Mouse (Mus musculus) hindlimb bud, embryonic 11.5 days (tissue): ENCODE data around the gene Fahd1.

Experiments used
- DNase-seq: peaks from one replicate; pipeline ENCODE4 v3.0.0-alpha.2; 2012; ENCODE audit warnings: low read depth, low spot score; ENCODE audit errors: extremely low spot score

The Fahd1 gene

DNA sequence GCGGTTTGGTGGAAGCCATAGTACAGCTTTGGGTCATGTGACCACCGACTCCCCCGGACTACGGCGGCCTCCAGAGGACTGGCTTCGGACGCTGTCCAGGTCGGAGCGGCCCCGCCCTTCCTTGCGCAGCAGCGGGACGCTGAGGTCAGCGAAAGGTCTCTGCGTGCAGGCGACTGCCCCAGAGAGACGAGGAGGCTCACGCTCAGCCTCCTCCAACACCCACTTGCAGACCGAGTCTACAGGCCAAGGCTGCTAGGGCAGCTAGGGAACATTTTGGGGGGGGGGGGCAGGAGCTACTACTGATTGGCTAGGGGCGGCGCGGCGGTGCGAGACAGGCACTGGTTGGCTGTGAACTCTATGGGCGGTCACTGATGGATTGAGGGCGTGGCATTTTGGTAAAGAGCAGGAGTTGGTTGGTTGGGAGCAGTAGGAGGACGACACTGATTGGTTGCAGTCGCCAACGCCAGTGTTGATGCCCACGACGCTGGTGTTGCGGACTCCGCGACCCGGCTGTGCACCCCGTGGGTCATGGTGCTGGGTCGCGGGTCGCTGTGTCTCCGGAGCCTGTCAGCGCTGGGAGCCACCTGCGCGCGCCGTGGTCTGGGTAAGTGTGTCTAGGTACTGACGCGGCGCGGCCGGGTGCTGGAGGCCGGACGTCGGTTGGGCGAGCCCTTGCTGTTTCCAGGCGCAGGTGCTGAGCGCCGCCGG, at the start of gene Fahd1:
Gene Fahd1, minus strand, starts transcription at position 300 of the 708 bp plus-strand sequence.
- peak; percentile 94 for DNase-seq

- no peak for DNase-seq
Observed at GRCm38 (mm10) chr17:24899153-24899552, 49.0 kb upstream of the Fahd1 start.

DNA sequence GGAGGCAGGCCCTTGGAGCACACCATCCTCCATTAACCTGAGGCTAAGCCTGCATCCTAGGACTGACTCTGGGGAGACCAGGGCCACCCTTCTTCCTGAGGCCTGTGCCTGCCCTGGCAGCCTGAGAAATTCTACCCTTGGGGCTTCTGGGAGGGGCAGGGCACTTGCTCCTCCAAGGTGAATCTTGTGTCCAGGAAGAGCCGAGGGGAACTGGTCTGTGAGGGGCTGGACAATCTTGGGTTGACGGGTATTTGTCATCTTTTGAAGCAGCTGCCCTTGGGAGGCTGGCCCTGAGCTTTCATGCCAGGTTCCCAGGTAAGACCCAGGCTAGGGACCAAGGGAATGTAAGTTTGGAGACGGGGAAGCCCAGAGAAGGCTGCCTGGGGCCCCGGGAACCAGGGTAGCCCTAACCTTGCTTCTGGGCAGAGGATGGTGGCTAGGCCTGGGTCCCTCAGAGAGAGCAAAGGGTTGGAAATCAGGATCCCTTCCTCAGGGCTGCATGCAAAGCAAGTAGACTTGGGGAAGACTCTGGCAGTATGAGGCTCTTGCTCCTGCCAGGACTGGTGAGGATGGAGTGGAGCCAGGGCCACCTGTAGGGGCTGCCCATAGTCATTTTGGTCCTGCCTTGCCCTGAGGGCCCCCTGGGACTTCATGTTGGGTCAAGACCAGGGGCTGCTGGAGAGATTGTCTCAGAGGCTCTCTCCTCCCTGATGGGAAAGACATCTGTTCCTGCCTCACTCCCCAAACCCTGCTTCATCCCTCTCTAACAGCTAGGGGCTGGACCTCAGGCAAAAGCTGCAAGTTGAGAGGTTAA, 48.1 kb upstream of the Fahd1 start:
- no peak for DNase-seq

- DNase-seq: no peak
Observed at GRCm38 (mm10) chr17:24897600-24897999, 47.4 kb upstream of the Fahd1 start.

- DNase-seq: no peak
Observed at GRCm38 (mm10) chr17:24896993-24897269, 46.8 kb upstream of the Fahd1 start.

DNA sequence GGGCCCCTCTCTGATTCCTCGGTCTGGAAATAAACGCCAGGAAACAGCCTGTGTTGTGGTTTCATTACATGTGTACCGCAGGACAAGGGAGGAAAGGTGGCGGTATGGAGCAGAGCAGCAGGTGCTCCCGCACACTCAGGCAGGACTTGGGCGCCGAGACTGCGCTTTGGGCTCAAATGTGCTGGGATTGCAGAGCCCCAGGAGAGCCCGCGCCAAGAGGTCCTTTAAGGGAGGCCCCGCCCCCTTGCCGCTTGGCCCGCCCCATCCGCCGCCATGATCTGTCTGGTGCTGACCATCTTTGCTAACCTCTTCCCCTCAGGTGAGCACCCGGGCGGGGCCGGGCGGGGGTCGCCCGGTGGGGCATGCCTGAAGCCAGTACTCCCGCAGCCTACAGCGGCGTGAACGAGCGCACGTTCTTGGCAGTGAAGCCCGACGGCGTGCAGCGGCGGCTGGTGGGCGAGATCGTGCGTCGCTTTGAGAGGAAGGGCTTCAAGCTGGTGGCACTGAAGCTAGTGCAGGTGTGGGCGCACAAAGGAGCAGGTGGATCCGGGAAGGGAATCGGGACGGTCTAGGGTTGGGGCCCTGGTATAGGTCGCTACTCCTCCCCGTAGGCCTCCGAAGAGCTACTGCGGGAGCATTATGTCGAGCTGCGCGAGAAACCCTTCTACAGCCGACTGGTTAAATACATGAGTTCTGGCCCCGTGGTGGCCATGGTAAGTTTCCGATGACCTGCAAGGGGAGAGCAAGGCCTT, 46.3 kb upstream of the Fahd1 start, which contains the start of gene Nme3:
Gene Nme3, plus strand, starts transcription at position 260 of the 752 bp plus-strand sequence.
- no peak for DNase-seq

DNA sequence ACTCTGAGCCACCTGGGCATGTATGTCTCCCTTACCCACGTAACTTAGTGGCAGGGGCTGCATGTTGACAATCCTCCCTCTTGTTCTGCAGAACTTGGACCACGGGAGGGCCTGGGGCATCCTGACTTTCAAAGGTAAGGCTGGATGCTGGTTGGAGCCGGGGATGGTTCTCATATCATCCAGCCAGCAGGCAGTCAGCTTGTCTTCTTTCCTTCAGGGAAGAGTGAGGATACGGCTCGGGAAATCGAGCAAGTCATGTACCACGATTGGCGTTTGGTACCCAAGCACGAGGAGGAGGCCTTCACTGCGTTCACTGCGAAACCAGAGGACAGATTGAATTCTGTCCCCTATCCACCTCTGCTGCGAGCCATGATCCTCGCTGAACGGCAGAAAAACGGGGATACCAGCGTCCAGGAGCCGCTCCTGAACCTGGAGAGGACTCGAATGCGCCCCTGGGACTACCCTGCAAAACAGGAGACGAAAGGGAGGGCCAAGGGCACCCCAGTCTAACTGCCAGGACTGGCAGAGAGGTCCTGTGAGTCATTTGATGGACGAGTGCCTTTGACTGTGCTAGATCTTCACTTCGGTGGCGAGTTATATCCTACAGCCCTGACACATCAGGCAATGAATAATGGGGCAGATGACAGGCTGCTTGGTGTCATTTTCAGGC, 45.5 kb upstream of the Fahd1 start:
- DNase-seq: no peak

DNA sequence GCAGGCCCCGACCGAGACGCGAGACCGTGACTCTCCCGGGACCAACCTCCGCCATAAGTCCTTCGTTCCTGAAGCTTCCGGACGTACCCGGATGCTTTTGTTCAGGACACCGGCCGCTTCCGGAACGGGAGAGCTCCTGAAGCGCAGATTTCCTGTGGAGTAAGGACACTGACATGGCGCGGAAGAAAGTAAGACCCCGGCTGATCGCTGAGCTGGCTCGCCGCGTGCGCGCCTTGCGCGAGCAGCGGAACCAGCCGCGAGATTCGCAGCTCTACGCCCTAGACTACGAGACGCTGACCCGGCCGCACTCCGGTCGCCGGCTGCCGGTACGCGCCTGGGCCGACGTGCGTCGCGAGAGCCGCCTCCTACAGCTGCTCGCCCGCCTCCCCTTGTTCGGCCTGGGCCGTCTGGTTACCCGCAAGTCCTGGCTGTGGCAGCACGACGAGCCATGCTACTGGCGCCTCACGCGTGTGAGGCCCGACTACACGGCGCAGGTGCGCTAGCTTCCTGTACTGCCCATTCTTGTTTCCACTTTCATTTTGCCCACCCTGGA, 44.9 kb upstream of the Fahd1 start, which contains the start of the genes Eme2 and Mrps34:
Gene Eme2, minus strand, starts transcription at position 93 of the 553 bp plus-strand sequence.
Gene Mrps34, plus strand, starts transcription at position 122 of the 553 bp plus-strand sequence.
- DNase-seq: peak; percentile 54

DNA sequence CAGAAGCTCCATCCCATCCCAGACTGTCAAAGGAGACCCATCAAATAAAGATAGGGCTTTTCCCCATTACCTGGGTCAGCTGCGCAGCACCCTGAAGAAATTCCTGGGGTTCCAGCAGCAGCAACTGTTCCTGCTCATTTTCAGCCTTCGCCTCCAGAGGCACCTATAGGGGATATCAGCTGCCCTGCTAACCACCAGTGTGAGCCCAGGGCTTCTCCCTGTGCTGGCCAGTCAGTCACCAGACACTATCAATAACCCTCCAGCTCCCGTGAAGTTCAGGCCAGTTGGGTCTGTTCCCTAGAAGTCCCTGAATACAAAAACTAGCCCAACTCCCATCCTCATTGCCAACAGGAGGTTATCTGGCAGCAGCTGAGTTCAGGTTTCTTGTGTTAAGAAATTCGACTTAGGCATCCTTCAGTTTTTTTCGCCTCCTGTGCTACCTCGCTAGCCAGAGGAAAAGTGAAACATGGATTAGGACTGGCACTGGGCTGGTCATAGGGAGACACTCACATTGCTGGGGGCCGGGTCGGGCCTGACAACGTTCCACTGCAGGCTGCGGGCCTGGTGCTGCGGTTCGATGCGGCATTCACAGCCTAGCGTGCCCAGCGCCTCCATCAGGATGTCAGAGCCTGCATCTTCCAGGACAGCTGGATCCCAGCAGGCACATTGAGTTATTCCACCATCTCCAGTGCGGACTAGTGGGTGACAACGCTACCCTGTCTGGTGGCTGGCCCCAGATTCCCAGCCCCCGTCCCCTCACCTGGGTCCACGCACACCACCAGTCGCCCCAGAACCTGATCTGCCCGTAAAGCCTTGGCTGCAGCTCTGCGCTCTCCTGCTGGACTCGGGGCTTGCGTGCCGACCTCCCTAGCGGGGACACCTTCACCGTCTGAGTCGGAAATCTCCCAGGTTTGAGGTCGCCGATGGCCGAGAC, 44.2 kb upstream of the Fahd1 start:
- DNase-seq: no peak

DNA sequence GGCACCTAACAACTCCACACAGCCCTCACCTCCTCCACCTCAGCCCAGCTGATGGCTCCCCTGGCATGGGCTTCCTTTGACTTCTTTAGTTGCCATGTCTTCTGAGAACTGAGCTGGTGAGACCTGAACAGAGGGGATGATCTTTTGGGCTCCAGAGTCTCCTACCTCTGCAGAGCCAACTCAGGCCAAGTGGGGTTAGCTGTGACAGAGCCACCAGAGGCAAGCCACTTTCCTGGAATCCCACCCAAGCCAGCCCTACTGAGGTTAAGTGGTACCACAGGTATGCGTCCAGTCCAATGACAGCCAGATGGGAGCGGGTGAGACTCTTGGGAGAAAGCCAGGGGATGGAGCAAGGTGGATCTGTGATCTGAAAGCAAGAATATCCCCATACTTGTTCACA, 43.1 kb upstream of the Fahd1 start:
- DNase-seq: no peak

DNA sequence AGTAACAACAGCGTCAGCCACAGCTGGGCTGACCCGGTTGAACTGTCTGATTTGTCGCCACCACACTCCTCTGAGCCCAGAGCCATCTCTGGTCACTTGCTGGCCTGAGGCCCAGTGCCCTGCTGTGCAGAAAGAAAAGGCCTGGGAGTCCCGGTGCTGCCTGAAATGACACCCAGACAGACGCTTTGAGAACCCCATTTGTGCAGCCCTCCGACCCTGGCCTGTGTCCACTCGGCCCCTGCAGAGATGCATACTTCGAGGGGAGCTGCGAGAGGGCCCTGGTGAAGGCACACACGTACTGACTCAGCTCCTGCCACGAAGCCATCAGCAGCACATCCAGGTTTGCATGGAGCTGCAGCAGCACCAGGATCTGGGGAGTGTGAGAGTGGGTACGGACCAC, 42.6 kb upstream of the Fahd1 start:
- no peak for DNase-seq

DNA sequence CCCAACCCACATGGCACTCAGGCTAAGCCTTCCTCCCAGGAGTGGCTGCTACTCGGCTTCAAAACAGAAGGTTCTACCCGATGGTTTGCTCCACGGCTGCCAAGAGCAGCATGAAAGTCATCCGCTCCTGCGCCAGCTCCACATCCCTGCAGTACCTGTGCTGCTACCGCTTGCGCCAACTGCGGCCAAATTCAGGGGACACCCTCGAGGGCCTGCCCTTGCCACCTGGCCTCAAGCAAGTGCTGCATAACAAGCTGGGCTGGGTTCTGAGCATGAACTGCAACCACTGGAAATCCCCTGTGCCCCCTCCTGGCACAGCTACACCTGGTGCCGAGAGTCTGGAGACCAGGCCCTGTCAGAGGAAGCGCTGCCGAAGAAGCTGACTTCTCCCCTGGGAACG, 41.2 kb upstream of the Fahd1 start:
- DNase-seq: no peak

GRCm38 (mm10) chr17:24890151-24891092, 40.3 kb upstream of the Fahd1 start:
- DNase-seq: no peak

DNA sequence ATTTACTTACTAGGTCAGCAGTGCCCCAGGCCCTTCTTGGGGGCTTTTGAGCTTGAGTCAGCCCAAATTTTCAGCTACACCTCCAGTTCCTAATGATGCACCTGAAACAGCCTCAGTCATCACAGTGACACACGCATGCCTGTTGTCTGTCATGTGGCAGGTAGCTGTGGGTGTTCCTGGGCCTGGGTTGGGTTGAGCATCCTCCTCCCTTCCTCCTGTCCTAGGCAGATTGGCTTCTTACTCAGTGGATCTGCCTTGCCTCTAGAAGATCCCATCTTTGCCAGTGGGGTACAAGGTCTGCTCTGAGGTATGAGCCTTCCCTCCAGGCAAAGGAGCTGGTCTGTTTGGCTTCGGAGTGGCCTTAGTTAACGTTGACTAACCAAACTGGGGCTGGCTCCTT, 38.7 kb upstream of the Fahd1 start:
- DNase-seq: no peak

GRCm38 (mm10) chr17:24887291-24888080, 37.3 kb upstream of the Fahd1 start:
- no peak for DNase-seq

GRCm38 (mm10) chr17:24886932-24887271, 36.7 kb upstream of the Fahd1 start:
- no peak for DNase-seq

DNA sequence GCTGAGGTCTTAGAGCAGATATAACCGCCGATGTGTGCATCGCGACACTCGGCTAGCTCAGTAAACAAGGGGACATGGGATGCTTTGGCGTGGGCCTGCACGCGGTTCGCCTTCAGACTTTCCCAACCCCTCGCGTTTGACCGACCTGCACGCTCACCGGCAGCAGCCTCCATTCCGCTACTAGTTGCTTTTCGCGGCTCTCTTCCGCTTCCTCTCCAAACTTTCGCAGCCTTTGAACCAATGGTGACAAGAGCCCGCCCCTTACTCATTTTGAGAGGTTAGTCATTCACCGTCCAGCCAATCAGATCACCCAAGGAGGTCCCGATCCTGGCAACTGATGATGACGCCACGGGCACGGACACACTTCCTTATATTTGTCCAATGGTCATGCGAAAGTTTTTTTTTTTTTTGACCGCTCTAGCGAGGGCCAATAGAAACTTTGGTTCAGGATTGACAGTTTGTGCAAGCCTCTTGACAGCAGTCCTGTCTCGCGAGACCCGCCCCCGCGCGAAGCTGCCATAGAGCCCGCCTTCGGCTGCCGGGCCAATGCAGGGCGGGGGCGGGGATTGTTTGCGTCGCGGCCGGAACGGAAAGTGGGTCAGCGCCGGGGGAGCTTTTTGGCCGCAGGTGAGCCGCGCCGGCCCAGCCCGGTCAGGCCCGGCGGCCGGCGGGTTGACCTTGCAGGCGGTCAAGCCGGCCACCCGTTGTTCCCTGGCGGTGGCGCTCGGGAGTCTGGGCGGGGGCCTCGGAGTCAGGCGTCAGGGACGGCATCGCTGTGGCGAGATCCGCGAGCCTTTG, 36.2 kb upstream of the Fahd1 start, which contains the start of the genes Nubp2 and Spsb3:
Gene Nubp2, minus strand, starts transcription at position 216 of the 798 bp plus-strand sequence.
Gene Spsb3, plus strand, starts transcription at position 510 of the 798 bp plus-strand sequence.
- DNase-seq: peak; percentile 98
